ENCODE assay signal across 9 mouse cellular contexts in the genomic region with DNA sequence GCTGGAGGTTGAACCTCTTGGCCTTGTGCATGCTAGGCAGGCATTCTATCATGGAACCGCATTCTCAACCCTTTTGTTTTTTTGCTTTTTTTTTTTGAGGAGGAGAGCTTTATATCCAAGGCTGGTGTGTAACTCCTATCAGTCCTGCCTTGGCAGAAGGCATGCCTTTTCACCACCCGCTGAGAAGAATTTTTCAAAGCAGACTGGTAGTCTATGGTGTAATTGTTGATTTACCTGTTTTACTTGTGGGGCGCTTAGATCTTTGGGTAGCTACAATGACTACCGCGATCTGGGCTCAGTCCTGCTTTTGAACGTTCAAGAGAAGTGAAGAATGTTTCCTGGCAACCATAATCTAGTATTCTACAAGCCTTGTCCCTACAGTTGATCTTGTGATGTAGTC. TPM values are rescaled to one million over a fixed set of nuclear protein-coding genes. Genes with fewer than 3 reads are reported as not detected.
DNase-seq lines count a peak whose midpoint lies in the region; ATAC-seq and TF ChIP-seq lines count a peak whose summit lies in the region.
"Had no signal": no experiment of that assay in that cellular context is flagged by ENCODE, and none has a peak within 500 bp of the region (broad histone marks: within the 10 kb centered on the region; RNA-seq: fewer than 3 reads in every experiment).

No protein-coding gene starts in this region.

- no peak for TF ChIP-seq POLR2A in cortical plate, adult 2 months (IDR thresholded peaks at IDR 0.05; ENCODE audit: extremely low read depth, insufficient read depth, low read length)

- peak overlapping the region; percentile 95 for H3K4me3 ChIP-seq in kidney, embryonic 16.5 days (ENCODE audit: low read length)
- H3K4me3 ChIP-seq in cortical plate, adult 2 months (ENCODE audit: insufficient read depth, low read length), result peak overlapping the region; percentile 83
- peak overlapping the region; percentile 98 for H3K4me3 ChIP-seq in intestine, embryonic 15.5 days (replicated peaks)
- peak overlapping the region; percentile 92 for H3K4me3 ChIP-seq in neural tube, embryonic 12.5 days

- no peak for DNase-seq in kidney, adult 11 months
- DNase-seq in yolk sac, embryonic 10.5 days (ENCODE audit: low spot score), result no peak
- no peak for DNase-seq in left cerebral cortex, postnatal 14 days (ENCODE audit: low spot score in 2 of 2)
- DNase-seq in right cerebral cortex, adult 2 months (ENCODE audit: low spot score in 2 of 2), result no peak

- H3K9ac ChIP-seq in kidney, embryonic 16.5 days (replicated peaks; ENCODE audit: low read length), result peak overlapping the region; percentile 98
- H3K9ac ChIP-seq in intestine, embryonic 15.5 days, result peak overlapping the region; percentile 95
- H3K9ac ChIP-seq in neural tube, embryonic 12.5 days, result peak overlapping the region; percentile 87

- H3K4me1 ChIP-seq in kidney, embryonic 16.5 days (ENCODE audit: insufficient read depth, low read length), result peaks cover 16% of the 10 kb centered on the region
- H3K4me1 ChIP-seq in cortical plate, adult 2 months (ENCODE audit: control insufficient read depth, insufficient read depth, low read length), result peaks cover 2% of the 10 kb centered on the region; the same call in 1 of the 2 replicates
- peaks cover 13% of the 10 kb centered on the region for H3K4me1 ChIP-seq in intestine, embryonic 15.5 days (replicated peaks)
- peaks cover 16% of the 10 kb centered on the region for H3K4me1 ChIP-seq in neural tube, embryonic 12.5 days

- WGBS in kidney, embryonic 16.5 days, result 65% methylated on average over 6 of the region's 6 CpGs
- 53% methylated on average over 6 of the region's 6 CpGs for WGBS in intestine, embryonic 15.5 days
- 67% methylated on average over 6 of the region's 6 CpGs for WGBS in neural tube, embryonic 12.5 days

- H3K4me2 ChIP-seq in kidney, embryonic 16.5 days (replicated peaks; ENCODE audit: low read depth, low read length), result peak overlapping the region; percentile 92
- H3K4me2 ChIP-seq in intestine, embryonic 15.5 days (replicated peaks), result peak overlapping the region; percentile 79
- H3K4me2 ChIP-seq in neural tube, embryonic 12.5 days (replicated peaks), result peak overlapping the region; percentile 90

- H3K36me3 ChIP-seq in kidney, embryonic 16.5 days (ENCODE audit: insufficient read depth, low read length), result peaks cover 19% of the 10 kb centered on the region
- H3K36me3 ChIP-seq in intestine, embryonic 15.5 days, result peaks cover under 1% of the 10 kb centered on the region; the same call in 1 of the 2 replicates
- peaks cover 10% of the 10 kb centered on the region for H3K36me3 ChIP-seq in neural tube, embryonic 12.5 days

- ATAC-seq in kidney, embryonic 16.5 days (ENCODE audit: low FRiP score, low TSS enrichment), result no peak
- no peak for ATAC-seq in intestine, embryonic 15.5 days
- ATAC-seq in neural tube, embryonic 12.5 days (ENCODE audit: low FRiP score, low read depth), result no peak

- no peaks in the 10 kb centered on the region for H3K9me3 ChIP-seq in kidney, embryonic 16.5 days (ENCODE audit: low read length)
- no peaks in the 10 kb centered on the region for H3K9me3 ChIP-seq in intestine, embryonic 15.5 days
- H3K9me3 ChIP-seq in neural tube, embryonic 12.5 days, result no peaks in the 10 kb centered on the region

- H3K27ac ChIP-seq in kidney, embryonic 16.5 days (ENCODE audit: low read length), result 0 out of 2 replicates have a peak overlapping the region, but pooled peaks have one; percentile 96
- H3K27ac ChIP-seq in cortical plate, adult 2 months (ENCODE audit: insufficient read depth, low read length), result no peak overlapping the region
- no peak overlapping the region for H3K27ac ChIP-seq in intestine, embryonic 15.5 days
- H3K27ac ChIP-seq in neural tube, embryonic 12.5 days, result no peak overlapping the region

- intact Hi-C loops in left cerebral cortex, postnatal 14 days (cut with DNase I), result no loop called here

- H3K27me3 ChIP-seq in kidney, embryonic 16.5 days (ENCODE audit: insufficient read depth, low read length), result no peaks in the 10 kb centered on the region
- no peaks in the 10 kb centered on the region for H3K27me3 ChIP-seq in intestine, embryonic 15.5 days (replicated peaks)
- no peaks in the 10 kb centered on the region for H3K27me3 ChIP-seq in neural tube, embryonic 12.5 days (replicated peaks)

- no peak for TF ChIP-seq CTCF in cortical plate, adult 2 months (IDR thresholded peaks at IDR 0.05; ENCODE audit: extremely low read depth, insufficient read depth, low read length)

RNA-seq across cellular contexts. Expression of gene Exosc7, which starts 0.9 kb away (rescaled TPM):
- polyA plus RNA-seq in kidney, embryonic 16.5 days (2015; fragmentation: Nextera tagmentation; extraction: Ambion mirVana), result 133 and 137 TPM in 2 replicates
- 60.8 and 65.1 TPM in 2 replicates for polyA plus RNA-seq in cortical plate, adult 2 months (2012; rRNA removed)
- polyA plus RNA-seq in intestine, embryonic 15.5 days (2015; fragmentation: Nextera tagmentation; extraction: Ambion mirVana), result 135 and 138 TPM in 2 replicates
- polyA plus RNA-seq in neural tube, embryonic 12.5 days (2016; fragmentation: Nextera tagmentation; extraction: Ambion mirVana), result 83.5 and 83.7 TPM in 2 replicates
- total RNA-seq in left cerebral cortex, postnatal 14 days (2021), result 10 to 100 TPM; 37.6 to 39.1 TPM

RNA-seq across cellular contexts. Expression of gene Zdhhc3, which starts 0.9 kb away (rescaled TPM):
- polyA plus RNA-seq in kidney, embryonic 16.5 days (2015; fragmentation: Nextera tagmentation; extraction: Ambion mirVana), result 69.8 and 73.4 TPM in 2 replicates
- polyA plus RNA-seq in cortical plate, adult 2 months (2012; rRNA removed), result 73.6 and 75.1 TPM in 2 replicates
- polyA plus RNA-seq in intestine, embryonic 15.5 days (2015; fragmentation: Nextera tagmentation; extraction: Ambion mirVana), result 78.6 and 82.6 TPM in 2 replicates
- polyA plus RNA-seq in neural tube, embryonic 12.5 days (2016; fragmentation: Nextera tagmentation; extraction: Ambion mirVana), result 79.8 and 80.6 TPM in 2 replicates
- total RNA-seq in left cerebral cortex, postnatal 14 days (2021), result 10 to 100 TPM; 70.4 to 73.6 TPM

RNA-seq across cellular contexts. Expression of gene Clec3b, which starts 36.8 kb away (rescaled TPM):
- polyA plus RNA-seq in kidney, embryonic 16.5 days (2015; fragmentation: Nextera tagmentation; extraction: Ambion mirVana), result 0.70 and 0.77 TPM in 2 replicates
- polyA plus RNA-seq in cortical plate, adult 2 months (2012; rRNA removed), result 4.0 and 4.5 TPM in 2 replicates
- polyA plus RNA-seq in intestine, embryonic 15.5 days (2015; fragmentation: Nextera tagmentation; extraction: Ambion mirVana), result 0.51 TPM in 1 of 2 replicates, not detected in the other
- polyA plus RNA-seq in neural tube, embryonic 12.5 days (2016; fragmentation: Nextera tagmentation; extraction: Ambion mirVana), result 0.20 TPM in 1 of 2 replicates, not detected in the other
- total RNA-seq in left cerebral cortex, postnatal 14 days (2021), result 1 to 10 TPM; 5.2 to 5.4 TPM
- total RNA-seq: neutrophil, adult 5-6 weeks had no signal
